Mouse (Mus musculus): ENCODE measurements around the gene Dbp. TPM values are rescaled to one million over a fixed set of nuclear protein-coding genes. Genes with fewer than 3 reads are reported as not detected.

Dbp gene
- polyA plus RNA-seq, 1 experiment from 2014 or later = 3.6 TPM

DNA sequence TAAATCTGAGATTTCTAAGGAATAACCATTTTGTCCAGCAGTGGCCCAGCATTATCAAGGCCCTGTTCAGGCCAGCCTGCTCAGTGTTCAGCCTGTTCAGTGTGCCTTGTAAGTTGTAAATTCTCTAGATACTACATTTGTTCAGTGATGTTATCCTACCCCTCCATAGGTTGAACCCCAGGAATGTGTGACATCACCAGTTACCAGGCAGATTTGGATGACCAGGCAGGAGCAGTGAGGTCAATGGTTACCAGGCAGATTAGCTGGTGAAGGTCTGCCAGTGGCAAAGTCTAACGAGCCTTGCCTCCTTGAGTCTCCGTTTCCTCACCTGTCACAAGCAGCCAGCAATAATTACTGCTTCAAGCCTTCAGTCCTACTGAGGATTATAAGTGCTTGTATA, 39.5 kb downstream of the Dbp start:
- no peaks in the 10 kb centered on the region for H3K36me3 ChIP-seq (replicated peaks)
- WGBS = 29% methylated on average over 2 of the region's 2 CpGs
- H3K9me3 ChIP-seq = 0 out of 2 replicates have a peak, but pooled peaks cover 4% of the 10 kb centered on the region
- H3K27me3 ChIP-seq (replicated peaks; ENCODE audit: low read depth, poor library complexity, severe bottlenecking) = peaks cover 16% of the 10 kb centered on the region
- DNase-seq (ENCODE audit: low spot score) = peak; percentile 73
- H3K27ac ChIP-seq (replicated peaks) = no peak overlapping the region
- peaks cover 13% of the 10 kb centered on the region for H3K4me1 ChIP-seq
- no peak overlapping the region for H3K4me3 ChIP-seq

DNA sequence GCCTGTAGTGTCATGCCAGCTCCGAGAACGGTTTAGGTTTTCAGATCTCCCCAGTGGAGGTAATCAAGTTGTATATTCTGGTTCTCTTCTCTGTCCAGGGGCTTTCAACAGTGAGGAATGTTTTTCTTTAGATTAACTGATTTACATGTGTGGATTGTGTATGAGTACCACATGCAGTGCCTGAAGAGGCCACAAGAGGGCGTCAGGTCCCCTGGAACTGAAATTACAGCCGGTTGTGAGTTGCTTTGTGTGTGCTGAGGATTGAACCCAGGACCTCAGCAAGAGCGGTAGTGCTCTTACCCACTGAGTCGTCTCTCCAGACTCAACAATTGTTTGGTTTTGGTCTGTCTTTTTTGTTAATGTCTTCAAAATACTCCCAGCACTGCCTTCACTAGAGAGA, 41.6 kb downstream of the Dbp start:
- Histone ChIP-seq H3K9me3 (0 out of 2 replicates have a peak, but pooled peaks cover 4% of the 10 kb centered on the region), H3K4me1 (peaks cover 22% of the 10 kb centered on the region), H3K27ac (replicated peaks) (no peak overlapping the region), H3K4me3 (no peak overlapping the region), H3K36me3 (replicated peaks) (no peaks in the 10 kb centered on the region), H3K27me3 (replicated peaks; ENCODE audit: low read depth, poor library complexity, severe bottlenecking) (peaks cover 11% of the 10 kb centered on the region)
- 63% methylated on average over 6 of the region's 6 CpGs for WGBS
- DNase-seq (ENCODE audit: low spot score) = no peak

DNA sequence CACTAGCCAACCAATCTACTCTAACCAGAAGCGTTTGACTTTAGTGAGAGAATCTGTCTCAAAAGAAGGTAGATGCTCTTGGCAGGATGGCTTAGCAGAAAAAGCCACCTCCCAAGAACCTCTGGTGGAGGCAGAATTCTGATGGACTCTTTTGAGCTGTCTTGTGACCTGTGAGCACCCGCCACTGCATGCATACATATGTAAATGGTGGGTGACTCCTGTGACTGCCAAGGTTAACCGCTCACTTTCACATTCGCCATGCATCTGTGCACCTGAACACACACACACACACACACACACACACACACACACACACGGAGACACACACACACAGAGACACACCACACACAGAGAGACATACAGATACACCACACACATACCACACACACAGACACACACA, 42.6 kb downstream of the Dbp start:
- Histone ChIP-seq H3K9me3 (0 out of 2 replicates have a peak, but pooled peaks cover 4% of the 10 kb centered on the region), H3K4me3 (no peak overlapping the region), H3K4me1 (peaks cover 14% of the 10 kb centered on the region), H3K27ac (replicated peaks) (no peak overlapping the region), H3K36me3 (replicated peaks) (no peaks in the 10 kb centered on the region), H3K27me3 (replicated peaks; ENCODE audit: low read depth, poor library complexity, severe bottlenecking) (0 out of 2 replicates have a peak, but pooled peaks cover 2% of the 10 kb centered on the region)
- no peak for DNase-seq (ENCODE audit: low spot score)
- WGBS = 83% methylated on average over 5 of the region's 5 CpGs

DNA sequence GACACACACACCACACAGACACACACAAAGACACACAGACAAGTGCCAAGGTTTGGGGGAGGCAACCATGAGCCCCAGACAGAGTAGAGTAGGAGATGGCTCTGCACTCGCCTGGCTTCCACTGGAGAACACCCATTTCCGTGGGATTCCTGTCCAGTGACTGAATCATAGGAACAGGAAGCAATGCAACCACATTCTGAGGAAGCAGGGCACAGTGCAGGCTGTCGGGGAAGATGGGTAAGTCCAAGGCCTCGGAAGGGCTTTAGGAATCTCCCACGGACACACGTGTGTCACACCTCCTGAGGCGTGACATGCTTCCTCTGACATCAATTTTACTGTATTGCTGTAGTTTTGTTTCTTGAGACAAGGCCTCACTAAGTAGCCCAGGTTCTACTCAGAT, 43.2 kb downstream of the Dbp start:
- Histone ChIP-seq H3K27ac (replicated peaks) (no peak overlapping the region), H3K27me3 (replicated peaks; ENCODE audit: low read depth, poor library complexity, severe bottlenecking) (no peaks in the 10 kb centered on the region), H3K4me1 (peaks cover 13% of the 10 kb centered on the region), H3K9me3 (0 out of 2 replicates have a peak, but pooled peaks cover 4% of the 10 kb centered on the region), H3K36me3 (replicated peaks) (no peaks in the 10 kb centered on the region), H3K4me3 (no peak overlapping the region)
- no peak for DNase-seq (ENCODE audit: low spot score)
- WGBS = 84% methylated on average over 7 of the region's 7 CpGs

DNA sequence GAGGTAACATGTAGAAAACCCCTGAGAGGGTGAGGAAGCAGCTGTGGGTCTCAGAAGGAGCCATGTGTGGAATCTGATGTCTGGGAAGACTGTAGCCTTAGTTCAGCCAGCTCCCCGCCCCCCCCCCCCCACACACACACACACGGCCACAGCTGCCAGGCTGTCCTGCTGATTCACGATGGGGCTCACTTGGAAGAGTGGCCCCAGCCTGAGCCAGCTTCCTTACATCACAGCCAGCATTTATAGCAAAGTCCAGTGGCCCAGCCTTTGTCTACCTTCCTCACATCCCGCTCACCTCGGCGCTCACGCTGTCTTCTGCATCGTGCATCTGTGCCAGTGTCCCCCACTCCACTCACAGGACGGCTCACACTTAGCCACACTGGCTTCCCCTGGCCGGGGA, 44.5 kb downstream of the Dbp start:
- Histone ChIP-seq H3K9me3 (0 out of 2 replicates have a peak, but pooled peaks cover 4% of the 10 kb centered on the region), H3K27ac (replicated peaks) (peak overlapping the region; percentile 30; the same call in 1 of the 2 replicates), H3K4me1 (peaks cover 13% of the 10 kb centered on the region), H3K27me3 (replicated peaks; ENCODE audit: low read depth, poor library complexity, severe bottlenecking) (no peaks in the 10 kb centered on the region), H3K36me3 (replicated peaks) (no peaks in the 10 kb centered on the region), H3K4me3 (no peak overlapping the region)
- no peak for DNase-seq (ENCODE audit: low spot score)
- WGBS = 48% methylated on average over 10 of the region's 10 CpGs

DNA sequence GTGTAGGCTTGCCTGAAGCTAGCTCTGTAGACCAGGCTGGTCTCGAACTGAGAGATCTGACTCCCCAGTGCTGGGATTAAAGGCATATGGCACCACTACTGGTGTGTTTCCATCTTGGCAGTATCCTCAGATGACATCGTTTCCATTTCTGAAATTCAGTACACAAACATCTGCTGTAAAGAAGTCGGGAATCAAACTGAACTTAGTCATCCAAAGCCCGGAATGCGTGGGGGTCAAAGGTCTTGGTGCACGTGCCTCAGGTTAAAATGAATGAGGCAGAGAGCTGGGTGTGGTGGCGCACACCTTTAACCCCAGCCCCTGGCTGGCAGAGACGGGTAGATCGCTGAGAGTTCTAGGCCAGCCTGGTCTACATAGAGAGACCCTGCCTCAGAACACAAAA, 45.3 kb downstream of the Dbp start:
- 0 out of 2 replicates have a peak, but pooled peaks cover 4% of the 10 kb centered on the region for H3K9me3 ChIP-seq
- no peaks in the 10 kb centered on the region for H3K27me3 ChIP-seq (replicated peaks; ENCODE audit: low read depth, poor library complexity, severe bottlenecking)
- DNase-seq (ENCODE audit: low spot score) = no peak
- peaks cover 13% of the 10 kb centered on the region for H3K4me1 ChIP-seq
- 73% methylated on average over 9 of the region's 9 CpGs for WGBS
- no peaks in the 10 kb centered on the region for H3K36me3 ChIP-seq (replicated peaks)
- H3K27ac ChIP-seq (replicated peaks) = no peak overlapping the region
- H3K4me3 ChIP-seq = no peak overlapping the region

DNA sequence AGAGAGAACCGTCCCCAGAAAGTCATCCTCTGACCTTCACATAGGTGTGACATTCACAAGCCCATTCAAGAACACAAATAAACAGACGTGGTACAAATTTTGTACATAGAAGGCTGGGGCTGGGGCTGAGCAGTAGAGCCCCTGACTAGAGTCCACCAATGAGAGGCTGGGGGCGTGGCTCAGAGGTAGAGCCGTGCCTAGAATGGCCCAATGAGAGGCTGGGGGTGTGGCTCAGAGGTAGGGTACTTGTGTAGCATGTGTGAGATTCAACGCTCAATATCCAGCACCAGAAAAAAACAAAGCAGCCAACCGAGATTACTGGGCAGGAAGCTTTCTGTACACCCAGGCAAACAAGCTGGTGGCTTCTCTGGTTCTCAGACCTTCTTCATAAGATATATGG, 50.8 kb downstream of the Dbp start:
- 56% methylated on average over 6 of the region's 6 CpGs for WGBS
- Histone ChIP-seq H3K27me3 (replicated peaks; ENCODE audit: low read depth, poor library complexity, severe bottlenecking) (peaks cover 35% of the 10 kb centered on the region), H3K36me3 (replicated peaks) (no peaks in the 10 kb centered on the region), H3K4me1 (peaks cover 11% of the 10 kb centered on the region), H3K27ac (replicated peaks) (no peak overlapping the region), H3K4me3 (no peak overlapping the region), H3K9me3 (no peaks in the 10 kb centered on the region)
- no peak for DNase-seq (ENCODE audit: low spot score)

DNA sequence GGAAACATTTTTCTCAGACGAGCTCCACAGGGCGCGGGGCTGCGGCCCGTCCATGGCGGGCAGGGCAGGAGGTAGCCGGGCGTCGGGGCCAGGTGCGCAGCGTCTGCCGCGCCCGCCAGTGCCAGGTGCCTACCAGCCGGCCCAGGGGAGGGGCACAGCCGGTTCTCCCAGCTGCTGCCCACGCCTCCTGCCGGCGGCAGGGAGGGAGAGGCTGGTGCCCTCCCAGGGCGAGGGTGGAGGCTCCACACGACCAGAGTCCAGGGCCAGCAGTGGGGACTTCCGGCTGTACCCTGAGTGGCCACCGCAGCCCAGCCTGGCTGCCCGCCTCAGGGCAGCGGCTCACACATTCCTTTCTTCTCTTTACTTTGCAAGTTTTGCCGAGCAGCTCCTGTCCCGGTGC, 54.5 kb downstream of the Dbp start:
- WGBS = 3% methylated on average over 27 of the region's 27 CpGs
- DNase-seq (ENCODE audit: low spot score) = peak; percentile 45
- H3K4me3 ChIP-seq = peak overlapping the region; percentile 53

More for the DNA sequence above, 54.5 kb downstream of the Dbp start:
- H3K36me3 ChIP-seq (replicated peaks) = no peaks in the 10 kb centered on the region
- H3K27ac ChIP-seq (replicated peaks) = peak overlapping the region; percentile 51; the same call in 1 of the 2 replicates
- H3K27me3 ChIP-seq (replicated peaks; ENCODE audit: low read depth, poor library complexity, severe bottlenecking) = peaks cover 40% of the 10 kb centered on the region
- no peaks in the 10 kb centered on the region for H3K9me3 ChIP-seq
- H3K4me1 ChIP-seq = peaks cover 11% of the 10 kb centered on the region

Other genes with a start within 250 kb of the Dbp start
- gene Ftl1, start 245.2 kb upstream of the Dbp start, polyA plus RNA-seq (2016; fragmentation: Nextera tagmentation; extraction: Ambion mirVana) = 5,460 and 5,734 TPM in 2 replicates
- 243 and 247 TPM in 2 replicates for gene Bax, start 238.2 kb upstream of the Dbp start, polyA plus RNA-seq (2016; fragmentation: Nextera tagmentation; extraction: Ambion mirVana)
- gene Tulp2, start 223.2 kb upstream of the Dbp start, polyA plus RNA-seq (2016; fragmentation: Nextera tagmentation; extraction: Ambion mirVana) = 0.93 and 1.4 TPM in 2 replicates
- gene Gm45808, start 218.3 kb upstream of the Dbp start, polyA plus RNA-seq (2016; fragmentation: Nextera tagmentation; extraction: Ambion mirVana) = not detected in 2 replicates
- 5.7 and 7.4 TPM in 2 replicates for gene Dhdh, start 216.3 kb upstream of the Dbp start, polyA plus RNA-seq (2016; fragmentation: Nextera tagmentation; extraction: Ambion mirVana)
- 115 and 123 TPM in 2 replicates for gene Nucb1, start 194.7 kb upstream of the Dbp start, polyA plus RNA-seq (2016; fragmentation: Nextera tagmentation; extraction: Ambion mirVana)
- gene Ppp1r15a, start 178.8 kb upstream of the Dbp start, polyA plus RNA-seq (2016; fragmentation: Nextera tagmentation; extraction: Ambion mirVana) = 18.6 and 21.6 TPM in 2 replicates
- 1.9 and 2.3 TPM in 2 replicates for gene Plekha4, start 178.8 kb upstream of the Dbp start, polyA plus RNA-seq (2016; fragmentation: Nextera tagmentation; extraction: Ambion mirVana)
- 0.87 and 0.92 TPM in 2 replicates for gene Hsd17b14, start 150.2 kb upstream of the Dbp start, polyA plus RNA-seq (2016; fragmentation: Nextera tagmentation; extraction: Ambion mirVana)
- gene Bcat2, start 134.9 kb upstream of the Dbp start, polyA plus RNA-seq (2016; fragmentation: Nextera tagmentation; extraction: Ambion mirVana) = 51.1 and 51.9 TPM in 2 replicates
- not detected in 2 replicates for gene Fgf21, start 89.6 kb upstream of the Dbp start, polyA plus RNA-seq (2016; fragmentation: Nextera tagmentation; extraction: Ambion mirVana)
- 0.07 and 0.44 TPM in 2 replicates for gene Fut1, start 87.8 kb upstream of the Dbp start, polyA plus RNA-seq (2016; fragmentation: Nextera tagmentation; extraction: Ambion mirVana)
- 0.07 and 0.10 TPM in 2 replicates for gene Izumo1, start 83.3 kb upstream of the Dbp start, polyA plus RNA-seq (2016; fragmentation: Nextera tagmentation; extraction: Ambion mirVana)
- 6.5 and 6.8 TPM in 2 replicates for gene Rasip1, start 77.6 kb upstream of the Dbp start, polyA plus RNA-seq (2016; fragmentation: Nextera tagmentation; extraction: Ambion mirVana)
- 1.3 and 3.1 TPM in 2 replicates for gene Mamstr, start 65.1 kb upstream of the Dbp start, polyA plus RNA-seq (2016; fragmentation: Nextera tagmentation; extraction: Ambion mirVana)
- gene Fut2, start 38.7 kb upstream of the Dbp start, polyA plus RNA-seq (2016; fragmentation: Nextera tagmentation; extraction: Ambion mirVana) = 0.07 and 0.16 TPM in 2 replicates
- gene Ntn5, start 21.1 kb upstream of the Dbp start, polyA plus RNA-seq (2016; fragmentation: Nextera tagmentation; extraction: Ambion mirVana) = 0.28 and 0.42 TPM in 2 replicates
- 0.55 and 0.64 TPM in 2 replicates for gene Sec1, start 10.7 kb upstream of the Dbp start, polyA plus RNA-seq (2016; fragmentation: Nextera tagmentation; extraction: Ambion mirVana)
- gene Car11, start 5.2 kb upstream of the Dbp start, polyA plus RNA-seq (2016; fragmentation: Nextera tagmentation; extraction: Ambion mirVana) = 8.5 and 9.1 TPM in 2 replicates
- gene Rpl18, start 10.4 kb downstream of the Dbp start, polyA plus RNA-seq (2016; fragmentation: Nextera tagmentation; extraction: Ambion mirVana) = 1,168 and 1,206 TPM in 2 replicates
- 41.5 and 42.1 TPM in 2 replicates for gene Sphk2, start 12.9 kb downstream of the Dbp start, polyA plus RNA-seq (2016; fragmentation: Nextera tagmentation; extraction: Ambion mirVana)
- gene Fam83e, start 16.1 kb downstream of the Dbp start, polyA plus RNA-seq (2016; fragmentation: Nextera tagmentation; extraction: Ambion mirVana) = 1.8 and 2.2 TPM in 2 replicates
- 0.22 TPM in 1 of 2 replicates, not detected in the other for gene Spaca4, start 20.7 kb downstream of the Dbp start, polyA plus RNA-seq (2016; fragmentation: Nextera tagmentation; extraction: Ambion mirVana)
- 2.1 and 3.0 TPM in 2 replicates for gene Lmtk3, start 78.7 kb downstream of the Dbp start, polyA plus RNA-seq (2016; fragmentation: Nextera tagmentation; extraction: Ambion mirVana)
- gene Sult2b1, start 79.6 kb downstream of the Dbp start, polyA plus RNA-seq (2016; fragmentation: Nextera tagmentation; extraction: Ambion mirVana) = 1.6 and 1.7 TPM in 2 replicates
- 157 and 161 TPM in 2 replicates for gene Cyth2, start 109.5 kb downstream of the Dbp start, polyA plus RNA-seq (2016; fragmentation: Nextera tagmentation; extraction: Ambion mirVana)
- gene Kcnj14, start 119.7 kb downstream of the Dbp start, polyA plus RNA-seq (2016; fragmentation: Nextera tagmentation; extraction: Ambion mirVana) = 0.88 and 1.5 TPM in 2 replicates
- 127 and 132 TPM in 2 replicates for gene Grwd1, start 125.9 kb downstream of the Dbp start, polyA plus RNA-seq (2016; fragmentation: Nextera tagmentation; extraction: Ambion mirVana)
- 30.4 and 36.6 TPM in 2 replicates for gene Kdelr1, start 167.7 kb downstream of the Dbp start, polyA plus RNA-seq (2016; fragmentation: Nextera tagmentation; extraction: Ambion mirVana)
- gene Grin2d, start 173.3 kb downstream of the Dbp start, polyA plus RNA-seq (2016; fragmentation: Nextera tagmentation; extraction: Ambion mirVana) = 0.09 and 0.20 TPM in 2 replicates
- 1.2 and 1.3 TPM in 2 replicates for gene Syngr4, start 191.6 kb downstream of the Dbp start, polyA plus RNA-seq (2016; fragmentation: Nextera tagmentation; extraction: Ambion mirVana)
- 4.5 and 5.5 TPM in 2 replicates for gene Tmem143, start 191.9 kb downstream of the Dbp start, polyA plus RNA-seq (2016; fragmentation: Nextera tagmentation; extraction: Ambion mirVana)
- gene Emp3, start 216.3 kb downstream of the Dbp start, polyA plus RNA-seq (2016; fragmentation: Nextera tagmentation; extraction: Ambion mirVana) = 9.9 and 15.6 TPM in 2 replicates
- gene Ccdc114, start 219.0 kb downstream of the Dbp start, polyA plus RNA-seq (2016; fragmentation: Nextera tagmentation; extraction: Ambion mirVana) = 4.6 and 6.8 TPM in 2 replicates

Data from embryonic facial prominence, embryonic 10.5 days (tissue).